Mouse (Mus musculus): ENCODE measurements at regions not wholly inside any gene's neighbourhood (a gene's known extent, or its start where the extent isn't known, plus 50 kb on each side); places are given as distances from the start of the nearest gene placed in this dataset.
A peak's percentile ranks its signal among the peaks of the same experiment; 100 is the strongest.

- intact Hi-C loops (cut with DNase I) = loop anchor here (5.0 kb wide), 2 partner anchors 121 to 234 kb away; no protein-coding TSS in a partner anchor
- no peak for DNase-seq (ENCODE audit: extremely low spot score in 1 of 2, low spot score in 2 of 2)
- peak; percentile 76 for TF ChIP-seq CTCF (IDR thresholded peaks at IDR 0.05)
- Histone ChIP-seq H3K27ac (no peak overlapping the region), H3K4me3 (no peak overlapping the region)
These were observed 434.0 kb upstream of the Apob start for GRCm38 (mm10) chr12:7543281-7543981.

GRCm38 (mm10) chr12:7548759-7549158, 428.7 kb upstream of the Apob start:
- TF ChIP-seq CTCF (IDR thresholded peaks at IDR 0.05) = no peak
- Histone ChIP-seq H3K4me3 (no peak overlapping the region), H3K27ac (no peak overlapping the region)
- intact Hi-C loops (cut with DNase I) = no loop called here
- no peak for DNase-seq (ENCODE audit: extremely low spot score in 1 of 2, low spot score in 2 of 2)

- Histone ChIP-seq H3K27ac (no peak overlapping the region), H3K4me3 (no peak overlapping the region)
- no peak for TF ChIP-seq CTCF (IDR thresholded peaks at IDR 0.05)
- intact Hi-C loops (cut with DNase I) = no loop called here
- DNase-seq (ENCODE audit: extremely low spot score in 1 of 2, low spot score in 2 of 2) = no peak
These were observed 417.2 kb upstream of the Apob start for GRCm38 (mm10) chr12:7560245-7560644.

GRCm38 (mm10) chr12:7576081-7576480, 401.4 kb upstream of the Apob start:
- intact Hi-C loops (cut with DNase I) = no loop called here
- Histone ChIP-seq H3K4me3 (no peak overlapping the region), H3K27ac (no peak overlapping the region)
- no peak for DNase-seq (ENCODE audit: extremely low spot score in 1 of 2, low spot score in 2 of 2)
- no peak for TF ChIP-seq CTCF (IDR thresholded peaks at IDR 0.05)

- Histone ChIP-seq H3K27ac (no peak overlapping the region), H3K4me3 (no peak overlapping the region)
- intact Hi-C loops (cut with DNase I) = no loop called here
- no peak for DNase-seq (ENCODE audit: extremely low spot score in 1 of 2, low spot score in 2 of 2)
- TF ChIP-seq CTCF (IDR thresholded peaks at IDR 0.05) = no peak
These were observed 389.9 kb upstream of the Apob start for GRCm38 (mm10) chr12:7587501-7587900.

GRCm38 (mm10) chr12:7611272-7612092, 366.0 kb upstream of the Apob start:
- intact Hi-C loops (cut with DNase I) = no loop called here
- no peak overlapping the region for H3K27ac ChIP-seq
- no peak for TF ChIP-seq CTCF (IDR thresholded peaks at IDR 0.05)
- no peak overlapping the region for H3K4me3 ChIP-seq
- DNase-seq (ENCODE audit: extremely low spot score in 1 of 2, low spot score in 2 of 2) = no peak

GRCm38 (mm10) chr12:7636417-7637175, 340.9 kb upstream of the Apob start:
- TF ChIP-seq CTCF (IDR thresholded peaks at IDR 0.05) = no peak
- no peak overlapping the region for H3K4me3 ChIP-seq
- no peak overlapping the region for H3K27ac ChIP-seq
- no peak for DNase-seq (ENCODE audit: extremely low spot score in 1 of 2, low spot score in 2 of 2)
- intact Hi-C loops (cut with DNase I) = no loop called here

- DNase-seq (ENCODE audit: extremely low spot score in 1 of 2, low spot score in 2 of 2) = no peak
- H3K27ac ChIP-seq = no peak overlapping the region
- intact Hi-C loops (cut with DNase I) = no loop called here
- no peak overlapping the region for H3K4me3 ChIP-seq
- TF ChIP-seq CTCF (IDR thresholded peaks at IDR 0.05) = no peak
These were observed 339.8 kb upstream of the Apob start for GRCm38 (mm10) chr12:7637629-7638028.

GRCm38 (mm10) chr12:7650851-7651250, 326.6 kb upstream of the Apob start:
- no peak for TF ChIP-seq CTCF (IDR thresholded peaks at IDR 0.05)
- intact Hi-C loops (cut with DNase I) = no loop called here
- Histone ChIP-seq H3K27ac (no peak overlapping the region), H3K4me3 (no peak overlapping the region)
- no peak for DNase-seq (ENCODE audit: extremely low spot score in 1 of 2, low spot score in 2 of 2)

GRCm38 (mm10) chr12:7662027-7662426, 315.4 kb upstream of the Apob start:
- peak; percentile 30 for TF ChIP-seq CTCF (IDR thresholded peaks at IDR 0.05)
- DNase-seq (ENCODE audit: extremely low spot score in 1 of 2, low spot score in 2 of 2) = no peak
- intact Hi-C loops (cut with DNase I) = loop anchor here (5.0 kb wide), 1 partner anchor 115 kb away; no protein-coding TSS in a partner anchor
- Histone ChIP-seq H3K27ac (no peak overlapping the region), H3K4me3 (no peak overlapping the region)

GRCm38 (mm10) chr12:7670114-7670513, 307.3 kb upstream of the Apob start:
- intact Hi-C loops (cut with DNase I) = no loop called here
- DNase-seq (ENCODE audit: extremely low spot score in 1 of 2, low spot score in 2 of 2) = no peak

GRCm38 (mm10) chr12:7670561-7670960, 306.9 kb upstream of the Apob start:
- TF ChIP-seq CTCF (IDR thresholded peaks at IDR 0.05) = no peak
- no peak for DNase-seq (ENCODE audit: extremely low spot score in 1 of 2, low spot score in 2 of 2)
- H3K4me3 ChIP-seq = no peak overlapping the region
- H3K27ac ChIP-seq = no peak overlapping the region
- intact Hi-C loops (cut with DNase I) = no loop called here

More at GRCm38 (mm10) chr12:7670114-7670513, 307.3 kb upstream of the Apob start:
- H3K4me3 ChIP-seq = no peak overlapping the region
- no peak overlapping the region for H3K27ac ChIP-seq
- no peak for TF ChIP-seq CTCF (IDR thresholded peaks at IDR 0.05)
